Mouse (Mus musculus): Measurements from ENCODE around the gene Stip1.

The Stip1 gene

DNA sequence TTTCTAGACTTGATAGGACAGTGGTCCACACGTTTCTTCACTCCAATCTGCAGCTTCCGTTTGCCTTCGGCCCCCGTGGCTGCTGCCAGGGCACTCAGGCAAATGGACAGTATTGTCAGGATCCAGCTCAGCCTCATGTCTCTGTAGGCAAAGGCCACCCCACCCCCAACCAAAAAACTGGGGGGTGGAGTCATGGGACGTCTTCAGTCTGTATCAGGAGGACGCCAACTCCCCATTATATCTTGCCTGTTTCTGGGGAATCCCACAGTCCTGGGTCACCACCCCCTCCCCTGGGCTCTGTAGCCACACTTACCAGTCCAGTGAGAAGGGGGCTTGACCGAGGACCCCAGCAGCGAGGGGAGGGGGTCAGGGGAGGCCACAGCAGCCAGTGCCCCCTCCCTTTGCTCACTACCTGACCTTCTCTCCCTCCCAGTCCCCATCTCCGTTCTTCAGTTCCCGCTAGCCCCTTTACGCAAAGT lies 60.7 kb downstream of the Stip1 start:
- TF ChIP-seq NANOG (IDR thresholded peaks at IDR 0.05; ENCODE audit: borderline replicate concordance, low read length) (no peak), POU5F1 (IDR thresholded peaks at IDR 0.05; ENCODE audit: borderline replicate concordance, low read length) (no peak), CTCF (conservative IDR thresholded peaks at IDR 0.05; ENCODE audit: low read length) (no peak)
- Histone ChIP-seq H3K4me3 (replicated peaks; ENCODE audit: low read length) (peak overlapping the region; percentile 91), H3K36me3 (ENCODE audit: insufficient read depth, low read length) (peaks cover 58% of the 10 kb centered on the region)

DNA sequence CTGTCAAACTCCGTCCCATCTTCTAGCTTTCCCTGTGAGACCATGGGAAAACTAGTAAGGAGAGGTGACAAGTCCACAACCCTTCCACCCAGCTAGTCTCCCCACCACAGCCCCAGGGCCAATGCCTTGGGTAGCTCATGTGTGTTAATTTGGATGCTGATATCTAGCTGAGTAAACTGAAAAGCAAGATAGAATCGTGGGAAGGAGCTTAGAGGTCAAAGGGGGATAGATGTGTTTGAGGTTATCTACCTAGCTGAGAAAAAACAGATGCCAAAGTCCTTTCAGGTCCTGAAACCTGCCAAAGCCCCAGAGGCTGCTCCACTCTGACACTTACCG lies 61.2 kb downstream of the Stip1 start:
- H3K4me1 ChIP-seq (replicated peaks; ENCODE audit: low read depth, low read length), result peaks cover 64% of the 10 kb centered on the region
- peaks cover 54% of the 10 kb centered on the region for H3K36me3 ChIP-seq (ENCODE audit: insufficient read depth, low read length)
- no peaks in the 10 kb centered on the region for H3K9me3 ChIP-seq (ENCODE audit: low read length)
- no peaks in the 10 kb centered on the region for H3K27me3 ChIP-seq (ENCODE audit: insufficient read depth, low read length)
- peak overlapping the region; percentile 91 for H3K4me3 ChIP-seq (replicated peaks; ENCODE audit: low read length)
- TF ChIP-seq POU5F1 (IDR thresholded peaks at IDR 0.05; ENCODE audit: borderline replicate concordance, low read length), result no peak
- no peak for TF ChIP-seq NANOG (IDR thresholded peaks at IDR 0.05; ENCODE audit: borderline replicate concordance, low read length)
- TF ChIP-seq CTCF (conservative IDR thresholded peaks at IDR 0.05; ENCODE audit: low read length), result no peak

More for the DNA sequence above, 60.7 kb downstream of the Stip1 start:
- H3K27me3 ChIP-seq (ENCODE audit: insufficient read depth, low read length), result no peaks in the 10 kb centered on the region
- H3K4me1 ChIP-seq (replicated peaks; ENCODE audit: low read depth, low read length), result peaks cover 64% of the 10 kb centered on the region
- H3K9me3 ChIP-seq (ENCODE audit: low read length), result no peaks in the 10 kb centered on the region

DNA sequence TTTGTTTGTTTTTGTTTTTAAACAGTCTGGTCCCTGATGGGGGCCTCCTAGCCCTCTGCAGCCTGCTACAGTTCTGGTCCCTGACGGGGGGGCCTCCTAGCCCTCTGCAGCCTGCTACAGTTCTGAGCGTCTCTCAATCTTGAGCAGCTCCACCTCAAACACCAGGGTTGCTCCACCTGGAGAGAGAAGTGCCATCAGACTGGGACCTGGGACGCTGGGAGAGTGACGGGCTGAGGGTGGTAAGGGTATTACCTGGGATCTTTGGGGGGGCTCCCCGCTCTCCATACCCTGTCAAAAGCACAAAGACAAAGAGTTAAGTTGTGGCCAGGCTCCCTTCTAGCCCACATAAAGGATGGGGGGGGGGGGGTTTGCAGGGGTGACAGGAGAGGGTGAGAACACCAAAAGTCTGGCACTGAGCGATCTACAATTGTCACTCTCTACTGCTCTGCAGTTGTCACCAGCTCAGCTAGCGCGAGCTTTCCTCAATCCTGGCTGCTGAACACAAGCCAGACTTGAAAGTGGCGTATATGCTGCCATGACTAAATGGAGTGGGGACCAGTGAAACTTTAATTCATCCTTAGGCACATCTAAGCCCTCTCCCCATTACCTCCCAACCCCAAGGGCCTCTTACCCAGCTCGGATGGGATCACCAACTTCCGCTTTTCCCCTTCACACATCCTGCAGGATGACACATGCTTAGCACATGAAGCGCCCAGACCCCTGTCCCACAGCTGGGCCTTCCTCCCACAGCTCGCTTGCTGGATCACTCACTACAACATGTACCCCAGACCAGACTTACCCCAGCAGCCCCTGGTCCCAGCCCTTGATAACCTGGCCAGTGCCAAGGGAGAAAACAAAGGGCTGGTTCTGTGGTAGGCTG lies 61.8 kb downstream of the Stip1 start:
- H3K4me1 ChIP-seq (replicated peaks; ENCODE audit: low read depth, low read length), result peaks cover 67% of the 10 kb centered on the region
- peaks cover 49% of the 10 kb centered on the region for H3K36me3 ChIP-seq (ENCODE audit: insufficient read depth, low read length)
- TF ChIP-seq POU5F1 (IDR thresholded peaks at IDR 0.05; ENCODE audit: borderline replicate concordance, low read length) (no peak), NANOG (IDR thresholded peaks at IDR 0.05; ENCODE audit: borderline replicate concordance, low read length) (no peak), CTCF (conservative IDR thresholded peaks at IDR 0.05; ENCODE audit: low read length) (no peak)
- no peaks in the 10 kb centered on the region for H3K9me3 ChIP-seq (ENCODE audit: low read length)
- H3K4me3 ChIP-seq (replicated peaks; ENCODE audit: low read length), result peak overlapping the region; percentile 98
- no peaks in the 10 kb centered on the region for H3K27me3 ChIP-seq (ENCODE audit: insufficient read depth, low read length)

DNA sequence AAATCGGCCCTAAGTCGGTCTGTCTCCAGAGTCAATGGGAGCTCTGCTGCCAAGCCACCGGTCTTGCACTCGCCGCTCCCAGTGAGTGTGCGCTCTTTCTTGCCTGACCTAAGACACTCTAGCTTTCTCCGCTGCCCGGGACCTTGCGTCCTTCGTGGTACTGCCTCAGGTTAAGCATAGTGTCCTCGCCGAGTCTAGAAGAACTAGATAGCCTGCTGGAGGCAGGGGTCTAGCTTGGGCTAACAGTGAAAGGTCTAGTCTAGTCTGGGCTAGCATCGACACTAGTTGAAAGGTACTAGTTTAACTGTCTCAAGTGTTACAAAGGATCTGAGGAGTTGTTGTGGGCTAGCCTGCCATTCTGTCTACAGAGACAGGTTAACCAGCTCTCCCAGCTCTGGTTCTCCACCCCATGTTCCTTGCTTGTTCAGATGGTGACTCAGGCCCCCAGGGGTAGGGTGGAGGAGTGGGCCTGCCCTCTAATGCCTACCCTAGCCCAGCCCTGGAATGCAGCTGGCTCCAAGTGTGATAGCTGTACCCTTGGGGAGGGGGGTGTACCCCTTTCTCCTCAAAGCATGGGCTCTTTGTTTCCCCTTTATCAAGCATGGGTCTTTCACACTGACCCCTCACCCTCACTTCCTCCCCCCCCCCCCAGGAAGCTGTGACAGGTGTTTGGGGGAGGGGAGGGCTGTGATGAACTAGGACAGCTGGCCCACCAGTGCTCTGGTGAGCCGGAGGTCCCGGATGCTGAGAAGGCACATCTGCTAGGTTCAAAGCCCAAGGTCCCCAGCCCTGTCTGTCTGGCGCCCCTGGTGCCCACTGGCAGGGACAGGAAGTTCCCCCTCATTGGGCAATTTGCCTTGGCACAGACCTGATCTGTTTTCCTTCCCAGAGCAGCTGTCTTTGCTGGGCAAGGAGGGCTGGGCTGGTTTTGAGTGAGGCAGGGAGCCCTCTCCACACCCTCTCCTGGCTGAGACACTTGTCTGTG lies 63.9 kb downstream of the Stip1 start, which contains the start of gene Plcb3:
Gene Plcb3 (minus strand): TSS at position 934 of the 985 bp plus-strand sequence.
- TF ChIP-seq POU5F1 (IDR thresholded peaks at IDR 0.05; ENCODE audit: borderline replicate concordance, low read length), result no peak
- no peak for TF ChIP-seq CTCF (conservative IDR thresholded peaks at IDR 0.05; ENCODE audit: low read length)
- no peak for TF ChIP-seq NANOG (IDR thresholded peaks at IDR 0.05; ENCODE audit: borderline replicate concordance, low read length)
- Histone ChIP-seq H3K4me1 (replicated peaks; ENCODE audit: low read depth, low read length) (peaks cover 72% of the 10 kb centered on the region), H3K9me3 (ENCODE audit: low read length) (no peaks in the 10 kb centered on the region), H3K36me3 (ENCODE audit: insufficient read depth, low read length) (peaks cover 32% of the 10 kb centered on the region), H3K27me3 (ENCODE audit: insufficient read depth, low read length) (no peaks in the 10 kb centered on the region), H3K4me3 (replicated peaks; ENCODE audit: low read length) (peak within 1 kb of the TSS; percentile 98)

DNA sequence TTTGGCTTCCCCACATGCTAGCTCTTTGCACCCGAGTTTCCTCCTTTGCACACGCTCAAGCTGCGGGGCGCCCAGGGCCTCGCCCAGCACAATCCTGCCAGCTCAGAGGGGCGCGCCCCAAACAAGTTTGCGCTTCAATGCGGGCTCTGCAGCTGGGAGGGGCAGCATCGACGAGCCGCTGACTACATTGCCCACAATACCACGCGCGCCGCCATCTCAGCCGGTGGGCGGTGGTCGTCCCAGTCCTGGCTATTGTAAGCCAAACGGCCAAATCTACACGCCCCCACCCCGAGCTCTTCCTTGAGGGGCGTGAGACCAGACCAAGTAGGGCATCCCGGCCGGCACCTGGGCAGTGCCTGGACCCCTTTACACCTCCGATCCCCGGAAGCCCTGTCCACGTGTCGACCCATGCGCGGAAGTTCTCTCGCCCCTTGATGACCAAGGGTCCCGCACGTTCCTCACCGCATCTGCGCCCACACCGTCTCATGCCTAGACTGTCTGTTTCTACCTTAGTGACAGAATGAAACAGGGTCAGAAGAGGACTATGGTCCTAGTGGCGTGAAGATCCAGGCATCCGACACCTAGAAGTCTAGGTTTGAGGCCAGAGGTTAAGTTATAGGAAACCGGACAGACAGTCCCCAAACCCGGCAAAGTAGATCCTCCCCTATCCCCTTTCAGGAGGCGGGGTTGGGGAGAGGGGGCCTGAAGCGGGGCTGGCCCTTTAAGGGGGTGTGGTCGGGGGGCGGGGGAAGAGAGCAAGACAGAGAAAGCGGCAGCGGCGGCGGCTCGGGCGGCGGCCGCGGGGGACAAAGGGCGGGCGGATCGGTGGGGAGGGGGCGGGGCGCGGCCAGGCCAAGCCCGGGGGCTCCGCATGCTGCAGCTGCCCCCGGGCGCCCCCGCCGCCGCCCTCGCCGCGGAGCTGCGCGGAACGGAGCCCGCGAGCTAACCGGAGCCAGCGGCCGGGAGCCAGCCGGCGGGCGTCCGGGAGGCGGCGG lies 65.3 kb downstream of the Stip1 start, which contains the start of gene Ppp1r14b:
Gene Ppp1r14b (plus strand): TSS at position 758 of the 995 bp plus-strand sequence.
- Histone ChIP-seq H3K36me3 (ENCODE audit: insufficient read depth, low read length) (peaks cover 32% of the 10 kb centered on the region), H3K9me3 (ENCODE audit: low read length) (no peaks in the 10 kb centered on the region), H3K27me3 (ENCODE audit: insufficient read depth, low read length) (no peaks in the 10 kb centered on the region), H3K4me1 (replicated peaks; ENCODE audit: low read depth, low read length) (peaks cover 81% of the 10 kb centered on the region), H3K4me3 (replicated peaks; ENCODE audit: low read length) (peak within 1 kb of the TSS; percentile 98)
- no peak for TF ChIP-seq NANOG (IDR thresholded peaks at IDR 0.05; ENCODE audit: borderline replicate concordance, low read length)
- no peak for TF ChIP-seq POU5F1 (IDR thresholded peaks at IDR 0.05; ENCODE audit: borderline replicate concordance, low read length)
- no peak for TF ChIP-seq CTCF (conservative IDR thresholded peaks at IDR 0.05; ENCODE audit: low read length)

DNA sequence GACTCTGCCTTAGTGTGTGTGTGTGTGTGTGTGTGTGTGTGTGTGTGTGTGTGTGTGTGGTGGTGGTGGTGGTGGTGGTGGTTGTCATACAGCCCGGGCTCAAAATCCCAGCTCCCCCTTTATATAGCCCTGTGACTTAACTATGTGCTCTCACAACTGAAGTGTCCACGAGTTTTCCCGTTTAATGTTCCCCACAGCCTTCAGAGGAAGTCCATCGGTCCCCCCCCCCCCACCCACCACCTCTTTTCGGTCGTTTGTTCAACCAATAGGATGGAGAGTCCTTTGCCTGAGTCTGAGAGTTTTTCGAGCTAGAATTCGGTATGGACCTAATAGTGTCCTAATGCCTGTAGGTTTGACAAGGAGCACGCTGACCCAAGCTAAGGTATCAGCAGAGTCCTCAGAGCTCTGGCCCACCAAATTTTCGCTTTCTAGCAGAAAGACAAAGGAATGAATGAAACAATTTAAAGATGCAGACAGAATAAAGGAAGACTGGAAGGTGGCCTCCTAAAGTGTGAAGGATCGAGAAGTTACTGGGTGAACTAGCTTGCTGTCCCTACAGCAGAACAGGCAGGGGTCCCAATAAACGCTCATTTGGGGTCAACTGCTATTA lies 66.1 kb downstream of the Stip1 start:
- H3K27me3 ChIP-seq (ENCODE audit: insufficient read depth, low read length), result no peaks in the 10 kb centered on the region
- H3K36me3 ChIP-seq (ENCODE audit: insufficient read depth, low read length), result peaks cover 29% of the 10 kb centered on the region
- H3K9me3 ChIP-seq (ENCODE audit: low read length), result no peaks in the 10 kb centered on the region
- H3K4me3 ChIP-seq (replicated peaks; ENCODE audit: low read length), result peak overlapping the region; percentile 98
- H3K4me1 ChIP-seq (replicated peaks; ENCODE audit: low read depth, low read length), result peaks cover 81% of the 10 kb centered on the region
- no peak for TF ChIP-seq NANOG (IDR thresholded peaks at IDR 0.05; ENCODE audit: borderline replicate concordance, low read length)
- no peak for TF ChIP-seq CTCF (conservative IDR thresholded peaks at IDR 0.05; ENCODE audit: low read length)
- TF ChIP-seq POU5F1 (IDR thresholded peaks at IDR 0.05; ENCODE audit: borderline replicate concordance, low read length), result no peak

Data from E14TG2a.4 (cell line).